Mouse (Mus musculus): Measurements from ENCODE around the gene Ezh2.

GRCm38 (mm10) chr6:47627978-47628377 lies 32.8 kb upstream of the Ezh2 start:
- no peak for TF ChIP-seq CTCF (IDR thresholded peaks at IDR 0.05; ENCODE audit: control insufficient read depth, insufficient read depth, low read length)
- TF ChIP-seq POLR2A (IDR thresholded peaks at IDR 0.05; ENCODE audit: borderline replicate concordance, control insufficient read depth, low read depth, low read length): no peak

All from bone marrow, adult 2 months (tissue).